Mouse (Mus musculus) lung, postnatal 0 days (tissue): ENCODE data around the gene Cyp2ab1.

Source experiments
- CTCF ChIP-seq: IDR thresholded peaks from 2 replicates; pipeline ENCODE4 v1.5.1; 2016; ENCODE audit warnings: antibody characterized with exemption, mild to moderate bottlenecking
- EP300 ChIP-seq: IDR thresholded peaks from 2 replicates; pipeline ENCODE4 v1.6.1; 2016; ENCODE audit warnings: antibody characterized with exemption, mild to moderate bottlenecking, control low read depth

GRCm38 (mm10) chr16:20345464-20345863 lies 20.3 kb upstream of the Cyp2ab1 start:
- TF ChIP-seq EP300, result no peak
- TF ChIP-seq CTCF, result no peak
